Mouse (Mus musculus) hematopoietic stem cell, adult 5-6 weeks (primary cell): ENCODE measurements around the gene Pde4d. TPM values are rescaled to one million over a fixed set of nuclear protein-coding genes. Genes with fewer than 3 reads are reported as not detected.

Experiments
- ATAC-seq, 2 experiments: fragments of 125-278 bp in 1 of 2; replicated peaks in 1 of 2; 2 replicates each; pipeline ENCODE4 v1.8.0; 2016 to 2017; ENCODE audit warnings: inconsistent platforms in 2 of 2, mild to moderate bottlenecking in 2 of 2, moderate number of reproducible peaks in 2 of 2, low read depth in 1 of 2, moderate TSS enrichment in 1 of 2; ENCODE audit not compliant: low FRiP score in 2 of 2, poor library complexity in 2 of 2, severe bottlenecking in 2 of 2, insufficient read depth in 1 of 2, low TSS enrichment in 1 of 2
- total RNA-seq: library from RNA; stranded (forward); fragments of 172-1452, 232-1000 nt; gene quantifications from 2 replicates; pipeline ENCODE4 v1.2.3, GENCODE M21; 2017

Pde4d gene
- total RNA-seq, 1 experiment from 2014 or later = 29.6 TPM

- no peak for ATAC-seq
These were observed 1465.8 kb downstream of the Pde4d start for GRCm38 (mm10) chr13:109915501-109915900.

DNA sequence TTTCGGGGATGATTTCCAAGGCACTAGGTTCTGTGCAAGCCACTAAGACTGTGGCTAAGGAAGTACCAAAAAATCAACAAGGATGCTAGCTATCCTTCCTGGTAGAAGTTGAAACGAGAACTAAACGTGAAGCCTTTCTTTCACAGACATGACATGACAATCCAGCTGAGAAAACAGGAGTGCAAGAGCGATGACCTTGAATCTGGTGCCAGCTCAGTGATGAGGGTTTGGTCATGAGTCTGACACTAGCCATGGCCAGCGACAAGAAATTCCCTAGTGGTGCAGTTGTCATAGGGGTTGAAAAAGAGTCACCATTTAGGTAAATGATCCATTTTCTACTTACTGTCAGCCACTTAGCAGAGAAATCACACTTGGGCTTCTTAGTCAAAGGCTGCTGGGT is 1466.2 kb downstream of the Pde4d start:
- no peak for ATAC-seq

DNA sequence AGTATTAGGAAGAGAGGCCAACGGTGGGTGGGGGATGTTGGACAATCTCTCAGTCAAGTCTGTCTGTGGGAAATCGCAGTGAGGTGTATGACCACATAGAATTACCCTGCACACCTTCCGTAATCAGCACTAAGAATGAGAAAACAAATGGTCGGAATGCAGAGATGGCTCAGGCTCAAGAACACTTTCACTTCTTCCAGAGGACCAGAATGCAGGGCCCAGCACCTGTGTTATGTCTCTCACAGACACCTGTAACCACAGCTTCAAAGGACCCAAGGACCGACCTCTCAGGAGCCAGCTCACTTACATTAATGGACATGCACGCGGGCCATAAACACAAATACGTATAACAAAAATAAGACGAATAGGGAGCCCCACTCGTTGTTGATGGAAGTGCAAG is 1467.8 kb downstream of the Pde4d start:
- no peak for ATAC-seq

GRCm38 (mm10) chr13:109918631-109919030 is 1468.9 kb downstream of the Pde4d start:
- ATAC-seq = no peak

DNA sequence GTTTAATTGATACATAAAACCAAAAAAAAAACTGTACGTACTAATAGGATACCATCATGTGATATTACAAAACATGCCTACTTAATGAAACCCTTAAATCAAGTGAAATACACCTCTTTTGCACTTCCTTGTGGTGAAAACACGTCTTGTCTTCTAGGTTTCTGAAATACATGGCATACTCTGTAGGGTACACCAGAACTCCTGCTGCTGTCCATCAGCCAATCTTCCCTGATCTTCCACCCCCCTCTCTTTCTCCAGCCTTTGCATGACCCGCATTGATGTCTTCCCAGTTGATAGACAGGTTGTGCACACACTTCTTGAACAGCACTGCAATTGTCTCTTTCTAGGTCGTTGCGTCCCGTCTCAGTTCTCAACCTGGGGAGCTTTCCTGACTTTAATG is 1470.5 kb downstream of the Pde4d start:
- ATAC-seq = no peak

GRCm38 (mm10) chr13:109921336-109922038 is 1471.7 kb downstream of the Pde4d start:
- ATAC-seq = peak; percentile 63 to 67

DNA sequence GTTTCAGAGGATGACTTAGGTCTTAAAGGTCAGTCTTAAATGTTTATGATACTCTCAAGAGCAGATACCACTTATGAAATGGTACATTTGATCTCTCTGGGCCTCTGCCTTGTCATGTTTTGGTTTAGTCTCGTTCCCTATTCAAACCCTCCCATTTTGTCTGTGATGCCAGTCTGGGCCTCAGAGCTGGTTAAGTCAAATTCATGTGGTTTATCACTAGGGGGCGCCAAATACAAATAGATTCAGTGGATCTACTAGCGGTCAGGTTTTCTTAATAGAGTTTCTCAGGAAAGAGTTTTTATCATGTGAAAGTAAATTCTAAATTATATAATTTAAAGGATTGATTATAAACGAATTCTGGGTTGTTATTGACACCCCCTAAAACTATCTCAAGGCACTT is 1472.5 kb downstream of the Pde4d start:
- peak; percentile 48 to 57; a peak in 2 of 4 replicates for ATAC-seq

GRCm38 (mm10) chr13:109922782-109923181 is 1473.0 kb downstream of the Pde4d start:
- no peak for ATAC-seq

- ATAC-seq = no peak
These were observed 1475.0 kb downstream of the Pde4d start for GRCm38 (mm10) chr13:109924771-109925170.

DNA sequence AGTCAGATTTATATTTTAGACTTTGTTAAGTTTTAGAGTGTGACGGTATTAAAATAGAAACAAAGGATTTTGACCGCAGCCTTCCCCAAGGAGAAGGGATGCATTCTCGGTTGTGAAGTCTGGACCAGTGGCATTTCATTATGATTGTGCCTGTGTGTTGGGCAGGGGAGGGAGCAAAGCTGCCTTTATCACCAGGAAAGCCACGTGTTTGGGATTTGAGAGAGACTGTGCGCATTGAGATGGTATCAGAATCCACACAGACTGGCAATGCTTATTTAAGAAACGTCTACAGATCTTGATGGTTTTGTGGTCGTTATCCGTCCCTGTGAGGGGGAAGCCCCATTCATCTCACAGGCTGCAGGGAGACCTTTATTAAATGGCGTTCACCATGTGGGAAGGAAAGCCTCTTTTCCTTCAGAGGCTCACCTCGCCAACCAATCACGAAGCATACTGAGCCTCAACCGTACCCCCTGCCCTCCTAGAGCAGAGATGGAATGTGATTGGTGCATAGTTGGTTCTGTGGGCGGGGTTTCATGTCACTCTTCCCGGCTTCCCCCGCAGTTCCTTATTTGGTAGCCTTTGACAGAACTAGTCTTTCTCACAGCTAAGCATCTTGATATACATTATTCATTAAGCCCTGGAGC is 1476.7 kb downstream of the Pde4d start:
- ATAC-seq = peak; percentile 77 to 87

GRCm38 (mm10) chr13:109927782-109928181 is 1478.0 kb downstream of the Pde4d start:
- no peak for ATAC-seq

DNA sequence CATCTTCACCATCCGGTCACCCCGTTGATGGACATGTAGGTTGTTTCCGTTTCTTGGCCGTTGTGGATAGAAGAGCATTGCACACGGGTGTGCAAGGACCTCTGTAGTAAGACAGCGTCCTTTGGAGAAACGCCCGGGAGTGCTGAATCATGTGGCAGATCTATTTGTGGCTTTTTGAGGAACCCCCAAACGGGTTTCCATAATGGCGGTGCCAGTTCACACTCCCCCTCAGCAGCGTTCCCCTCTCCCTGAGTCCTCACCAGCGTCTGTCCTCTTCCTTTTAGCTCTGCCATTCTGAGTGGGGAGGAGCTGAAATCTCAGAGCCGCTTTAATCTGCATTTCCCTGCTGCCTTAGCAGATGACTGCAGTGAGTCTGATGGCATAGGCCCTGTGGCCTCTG is 1482.9 kb downstream of the Pde4d start:
- peak; percentile 68 to 74; a peak in 3 of 4 replicates for ATAC-seq

GRCm38 (mm10) chr13:109933554-109933953 is 1483.8 kb downstream of the Pde4d start:
- peak in 1 of 2 experiments; percentile 79; a peak in 1 of 4 replicates for ATAC-seq

DNA sequence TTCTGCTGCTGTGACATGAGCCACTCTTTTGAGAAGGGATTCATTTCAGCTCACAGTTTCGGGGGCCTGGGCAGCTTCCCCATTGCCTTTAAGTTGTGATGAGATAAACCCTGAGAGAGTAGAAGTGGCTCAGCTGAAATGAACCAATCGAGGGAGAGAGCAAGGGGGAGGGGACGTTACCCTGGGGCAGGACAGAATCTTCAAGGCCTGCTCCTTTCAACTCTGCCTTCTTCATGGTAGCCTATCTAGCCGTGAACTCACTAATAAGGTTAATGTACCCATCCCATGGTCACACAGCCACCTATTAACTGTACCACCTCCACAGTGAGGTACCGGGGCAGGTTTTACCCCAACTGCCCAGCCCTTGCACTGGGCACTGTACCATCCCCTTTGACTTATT is 1487.1 kb downstream of the Pde4d start:
- ATAC-seq = no peak

- ATAC-seq = no peak
These were observed 1495.2 kb downstream of the Pde4d start for GRCm38 (mm10) chr13:109944822-109945551.

DNA sequence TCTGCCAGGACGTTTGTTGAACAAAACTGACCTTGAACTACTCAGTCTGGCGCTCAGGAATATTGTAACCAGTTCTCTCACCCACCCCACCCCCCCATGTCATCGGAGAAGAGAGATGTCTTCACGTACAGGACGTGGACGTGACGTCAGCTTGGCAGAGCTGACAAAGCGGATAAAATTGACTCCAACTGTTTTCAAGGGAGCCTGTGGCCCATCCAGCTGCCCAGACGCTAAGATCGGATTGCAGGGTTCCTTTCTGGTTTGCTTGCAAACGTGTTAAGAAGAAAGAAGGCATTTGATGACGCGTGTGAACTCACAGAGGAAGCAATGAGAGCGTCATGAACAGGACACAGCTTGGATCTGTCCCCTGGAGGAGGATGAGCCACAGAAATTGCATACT is 1501.7 kb downstream of the Pde4d start:
- ATAC-seq = no peak

GRCm38 (mm10) chr13:109954189-109954588 is 1504.4 kb downstream of the Pde4d start:
- ATAC-seq = no peak

- no peak for ATAC-seq
These were observed 1508.2 kb downstream of the Pde4d start for GRCm38 (mm10) chr13:109957953-109958352.
